Mouse (Mus musculus): ENCODE results near the gene Gpr35. TPM values are rescaled to one million over a fixed set of nuclear protein-coding genes. Genes with fewer than 3 reads are reported as not detected.

The Gpr35 gene
- polyA plus RNA-seq, 1 experiment from 2014 or later: 2.1 TPM

GRCm38 (mm10) chr1:92911721-92912138 lies 38.9 kb upstream of the Gpr35 start:
- Histone ChIP-seq H3K36me3 (peaks cover 29% of the 10 kb centered on the region), H3K4me1 (peaks cover 39% of the 10 kb centered on the region), H3K9ac (peak overlapping the region; percentile 85), H3K4me3 (replicated peaks) (peak overlapping the region; percentile 81), H3K27me3 (no peaks in the 10 kb centered on the region), H3K4me2 (replicated peaks) (peak overlapping the region; percentile 93), H3K9me3 (replicated peaks) (no peaks in the 10 kb centered on the region), H3K27ac (replicated peaks) (peak overlapping the region; percentile 90)
- ATAC-seq (ENCODE audit: insufficient number of reproducible peaks, low FRiP score, low TSS enrichment, low read depth): no peak
- WGBS: 33% methylated on average over 8 of the region's 8 CpGs

GRCm38 (mm10) chr1:92912286-92912685 lies 38.4 kb upstream of the Gpr35 start:
- WGBS: 45% methylated on average over 1 of the region's 1 CpGs
- ATAC-seq (ENCODE audit: insufficient number of reproducible peaks, low FRiP score, low TSS enrichment, low read depth): no peak
- Histone ChIP-seq H3K36me3 (peaks cover 34% of the 10 kb centered on the region), H3K4me1 (peaks cover 38% of the 10 kb centered on the region), H3K27ac (replicated peaks) (no peak overlapping the region), H3K9me3 (replicated peaks) (no peaks in the 10 kb centered on the region), H3K27me3 (no peaks in the 10 kb centered on the region), H3K4me2 (replicated peaks) (peak overlapping the region; percentile 93), H3K4me3 (replicated peaks) (peak overlapping the region; percentile 81), H3K9ac (peak overlapping the region; percentile 85; the same call in 1 of the 2 replicates)

GRCm38 (mm10) chr1:92914239-92914638 lies 36.4 kb upstream of the Gpr35 start:
- H3K9me3 ChIP-seq (replicated peaks): no peaks in the 10 kb centered on the region
- no peaks in the 10 kb centered on the region for H3K27me3 ChIP-seq
- H3K4me3 ChIP-seq (replicated peaks): no peak overlapping the region
- no peak overlapping the region for H3K4me2 ChIP-seq (replicated peaks)
- no peak overlapping the region for H3K27ac ChIP-seq (replicated peaks)
- peaks cover 54% of the 10 kb centered on the region for H3K36me3 ChIP-seq
- H3K9ac ChIP-seq: no peak overlapping the region
- ATAC-seq (ENCODE audit: insufficient number of reproducible peaks, low FRiP score, low TSS enrichment, low read depth): no peak
- 81% methylated on average over 4 of the region's 4 CpGs for WGBS
- peaks cover 29% of the 10 kb centered on the region for H3K4me1 ChIP-seq

- H3K27me3 ChIP-seq: no peaks in the 10 kb centered on the region
- H3K9me3 ChIP-seq (replicated peaks): no peaks in the 10 kb centered on the region
- H3K27ac ChIP-seq (replicated peaks): no peak overlapping the region
- WGBS: 94% methylated on average over 11 of the region's 11 CpGs
- no peak overlapping the region for H3K9ac ChIP-seq
- no peak overlapping the region for H3K4me2 ChIP-seq (replicated peaks)
- no peak for ATAC-seq (ENCODE audit: insufficient number of reproducible peaks, low FRiP score, low TSS enrichment, low read depth)
- H3K36me3 ChIP-seq: peaks cover 62% of the 10 kb centered on the region
- no peak overlapping the region for H3K4me3 ChIP-seq (replicated peaks)
- H3K4me1 ChIP-seq: peaks cover 21% of the 10 kb centered on the region
Measured at GRCm38 (mm10) chr1:92914993-92915392, 35.7 kb upstream of the Gpr35 start.

GRCm38 (mm10) chr1:92916725-92917124 lies 33.9 kb upstream of the Gpr35 start:
- Histone ChIP-seq H3K4me3 (replicated peaks) (no peak overlapping the region), H3K9ac (no peak overlapping the region), H3K9me3 (replicated peaks) (no peaks in the 10 kb centered on the region), H3K4me2 (replicated peaks) (no peak overlapping the region), H3K27me3 (no peaks in the 10 kb centered on the region), H3K36me3 (peaks cover 69% of the 10 kb centered on the region), H3K4me1 (peaks cover 13% of the 10 kb centered on the region), H3K27ac (replicated peaks) (no peak overlapping the region)
- ATAC-seq (ENCODE audit: insufficient number of reproducible peaks, low FRiP score, low TSS enrichment, low read depth): no peak
- WGBS: 91% methylated on average over 9 of the region's 9 CpGs

GRCm38 (mm10) chr1:92919151-92919550 lies 31.5 kb upstream of the Gpr35 start:
- H3K36me3 ChIP-seq: peaks cover 64% of the 10 kb centered on the region
- ATAC-seq (ENCODE audit: insufficient number of reproducible peaks, low FRiP score, low TSS enrichment, low read depth): no peak
- H3K27ac ChIP-seq (replicated peaks): no peak overlapping the region
- no peaks in the 10 kb centered on the region for H3K9me3 ChIP-seq (replicated peaks)
- H3K4me1 ChIP-seq: no peaks in the 10 kb centered on the region
- H3K4me3 ChIP-seq (replicated peaks): no peak overlapping the region
- WGBS: 94% methylated on average over 11 of the region's 11 CpGs
- no peaks in the 10 kb centered on the region for H3K27me3 ChIP-seq
- H3K4me2 ChIP-seq (replicated peaks): no peak overlapping the region
- no peak overlapping the region for H3K9ac ChIP-seq

GRCm38 (mm10) chr1:92919775-92920174 lies 30.9 kb upstream of the Gpr35 start:
- ATAC-seq (ENCODE audit: insufficient number of reproducible peaks, low FRiP score, low TSS enrichment, low read depth): 0 out of 2 replicates have a peak, but pooled peaks have one; percentile 16
- H3K4me3 ChIP-seq (replicated peaks): no peak overlapping the region
- no peaks in the 10 kb centered on the region for H3K9me3 ChIP-seq (replicated peaks)
- H3K27ac ChIP-seq (replicated peaks): no peak overlapping the region
- H3K4me1 ChIP-seq: no peaks in the 10 kb centered on the region
- H3K4me2 ChIP-seq (replicated peaks): no peak overlapping the region
- H3K9ac ChIP-seq: no peak overlapping the region
- no peaks in the 10 kb centered on the region for H3K27me3 ChIP-seq
- WGBS: 76% methylated on average over 12 of the region's 12 CpGs
- H3K36me3 ChIP-seq: peaks cover 59% of the 10 kb centered on the region

GRCm38 (mm10) chr1:92920474-92921200 lies 30.0 kb upstream of the Gpr35 start:
- 82% methylated on average over 7 of the region's 7 CpGs for WGBS
- Histone ChIP-seq H3K4me3 (replicated peaks) (no peak overlapping the region), H3K27me3 (no peaks in the 10 kb centered on the region), H3K9ac (no peak overlapping the region), H3K27ac (replicated peaks) (no peak overlapping the region), H3K4me1 (no peaks in the 10 kb centered on the region), H3K36me3 (peaks cover 51% of the 10 kb centered on the region), H3K9me3 (replicated peaks) (no peaks in the 10 kb centered on the region), H3K4me2 (replicated peaks) (no peak overlapping the region)
- ATAC-seq (ENCODE audit: insufficient number of reproducible peaks, low FRiP score, low TSS enrichment, low read depth): no peak

GRCm38 (mm10) chr1:92921496-92921895 lies 29.2 kb upstream of the Gpr35 start:
- WGBS: 85% methylated on average over 4 of the region's 4 CpGs
- no peak overlapping the region for H3K9ac ChIP-seq
- no peaks in the 10 kb centered on the region for H3K9me3 ChIP-seq (replicated peaks)
- no peaks in the 10 kb centered on the region for H3K27me3 ChIP-seq
- H3K4me1 ChIP-seq: no peaks in the 10 kb centered on the region
- ATAC-seq (ENCODE audit: insufficient number of reproducible peaks, low FRiP score, low TSS enrichment, low read depth): no peak
- H3K4me3 ChIP-seq (replicated peaks): no peak overlapping the region
- no peak overlapping the region for H3K4me2 ChIP-seq (replicated peaks)
- H3K27ac ChIP-seq (replicated peaks): no peak overlapping the region
- peaks cover 42% of the 10 kb centered on the region for H3K36me3 ChIP-seq

GRCm38 (mm10) chr1:92930171-92930706 lies 20.4 kb upstream of the Gpr35 start:
- Histone ChIP-seq H3K4me3 (replicated peaks) (no peak overlapping the region), H3K9me3 (replicated peaks) (no peaks in the 10 kb centered on the region), H3K4me2 (replicated peaks) (no peak overlapping the region), H3K27ac (replicated peaks) (no peak overlapping the region), H3K9ac (no peak overlapping the region), H3K36me3 (no peaks in the 10 kb centered on the region), H3K27me3 (no peaks in the 10 kb centered on the region), H3K4me1 (peaks cover 8% of the 10 kb centered on the region)
- ATAC-seq (ENCODE audit: insufficient number of reproducible peaks, low FRiP score, low TSS enrichment, low read depth): no peak
- WGBS: 20% methylated on average over 1 of the region's 1 CpGs

GRCm38 (mm10) chr1:92933611-92934010 lies 17.1 kb upstream of the Gpr35 start:
- no peaks in the 10 kb centered on the region for H3K27me3 ChIP-seq
- ATAC-seq (ENCODE audit: insufficient number of reproducible peaks, low FRiP score, low TSS enrichment, low read depth): no peak
- WGBS: 72% methylated on average over 4 of the region's 4 CpGs

More at GRCm38 (mm10) chr1:92933611-92934010, 17.1 kb upstream of the Gpr35 start:
- H3K4me3 ChIP-seq (replicated peaks): peak overlapping the region; percentile 89
- H3K4me1 ChIP-seq: peaks cover 23% of the 10 kb centered on the region
- peak overlapping the region; percentile 99 for H3K27ac ChIP-seq (replicated peaks)
- H3K36me3 ChIP-seq: peaks cover 10% of the 10 kb centered on the region
- no peaks in the 10 kb centered on the region for H3K9me3 ChIP-seq (replicated peaks)
- H3K9ac ChIP-seq: peak overlapping the region; percentile 67
- peak overlapping the region; percentile 82 for H3K4me2 ChIP-seq (replicated peaks)
